Mouse (Mus musculus) erythroid progenitor cell, adult 5-6 weeks (primary cell): Measurements from ENCODE around the gene Sept1. TPM values are rescaled to one million over a fixed set of nuclear protein-coding genes. Genes with fewer than 3 reads are reported as not detected.

Source experiments
- ATAC-seq: replicated peaks from 2 replicates; pipeline ENCODE4 v1.8.0; 2016; ENCODE audit warnings: moderate number of reproducible peaks, mild to moderate bottlenecking, moderate TSS enrichment, inconsistent platforms; ENCODE audit not compliant: poor library complexity, low FRiP score, severe bottlenecking
- total RNA-seq, 2 experiments: library from RNA; stranded (forward) in 1 of 2; stranded (reverse) in 1 of 2; fragments of 150-400 nt in 1 of 2; fragments of 186-747, 209-891 nt in 1 of 2; gene quantifications; 2 replicates each; pipeline versions ENCODE4 v1.2.3 to v1.2.4; 2015 to 2017; ENCODE audit warnings: low replicate concordance in 2 of 2

The Sept1 gene
- total RNA-seq, 2 experiments from 2014 or later = 24.0 to 36.0 TPM

GRCm38 (mm10) chr7:127223515-127224478 lies 9.1 kb downstream of the Sept1 start:
- ATAC-seq = peak; percentile 68

GRCm38 (mm10) chr7:127223106-127223505 lies 9.8 kb downstream of the Sept1 start:
- no peak for ATAC-seq

GRCm38 (mm10) chr7:127220440-127220839 lies 12.5 kb downstream of the Sept1 start:
- no peak for ATAC-seq

- ATAC-seq = peak; percentile 65
These were observed 14.3 kb downstream of the Sept1 start for GRCm38 (mm10) chr7:127218670-127219069.

- ATAC-seq = no peak
These were observed 14.9 kb downstream of the Sept1 start for GRCm38 (mm10) chr7:127217901-127218642.

- ATAC-seq = no peak
These were observed 15.5 kb downstream of the Sept1 start for GRCm38 (mm10) chr7:127217475-127217874.

- no peak for ATAC-seq
These were observed 16.6 kb downstream of the Sept1 start for GRCm38 (mm10) chr7:127216307-127216706.

- ATAC-seq = peak; percentile 72
These were observed 17.7 kb downstream of the Sept1 start for GRCm38 (mm10) chr7:127214981-127215871.

- no peak for ATAC-seq
These were observed 18.4 kb downstream of the Sept1 start for GRCm38 (mm10) chr7:127214521-127214920.

- ATAC-seq = no peak
These were observed 19.0 kb downstream of the Sept1 start for GRCm38 (mm10) chr7:127213930-127214329.

GRCm38 (mm10) chr7:127213485-127213884 lies 19.4 kb downstream of the Sept1 start:
- no peak for ATAC-seq

- ATAC-seq = no peak
These were observed 20.3 kb downstream of the Sept1 start for GRCm38 (mm10) chr7:127212432-127213250.

GRCm38 (mm10) chr7:127211014-127211745 lies 21.8 kb downstream of the Sept1 start:
- ATAC-seq = no peak

- no peak for ATAC-seq
These were observed 22.7 kb downstream of the Sept1 start for GRCm38 (mm10) chr7:127210266-127210665.

GRCm38 (mm10) chr7:127209851-127210250 lies 23.1 kb downstream of the Sept1 start:
- no peak for ATAC-seq

- ATAC-seq = peak; percentile 81
These were observed 24.1 kb downstream of the Sept1 start, which contains the start of gene Mylpf for GRCm38 (mm10) chr7:127208553-127209438. Gene Mylpf (plus strand): TSS chr7:127208890.

- peak; percentile 37 for ATAC-seq
These were observed 24.7 kb downstream of the Sept1 start, which contains the start of gene Tbc1d10b for GRCm38 (mm10) chr7:127208295-127208552. Gene Tbc1d10b (minus strand): TSS chr7:127208468.
